Mouse (Mus musculus) hindbrain, postnatal 0 days (tissue): ENCODE results near the gene Mpnd. TPM values are rescaled to one million over a fixed set of nuclear protein-coding genes. Genes with fewer than 3 reads are reported as not detected.

Experiments
- ATAC-seq: fragments of 200-750 bp; cut with Nextera tagmentation; 2 replicates; pipeline ENCODE4 v1.8.0; 2017; ENCODE audit warnings: mild to moderate bottlenecking, moderate TSS enrichment, moderate library complexity
- DNase-seq: peaks from one replicate; pipeline ENCODE4 v3.0.0-alpha.2; 2015; ENCODE audit warnings: low spot score
- H3K27ac ChIP-seq: fragments of 300-500 bp; sonication (generic); 2 replicates; pipeline ENCODE4 v1.5.1; 2014; ENCODE audit warnings: mild to moderate bottlenecking
- H3K27me3 ChIP-seq: fragments of 300-500 bp; sonication (generic); 2 replicates; pipeline ENCODE4 v1.6.1; 2014; ENCODE audit warnings: low read length, mixed read lengths; ENCODE audit not compliant: insufficient read depth
- H3K36me3 ChIP-seq: fragments of 300-500 bp; sonication (generic); 2 replicates; pipeline ENCODE4 v1.6.1; 2014; ENCODE audit warnings: low read length, mixed read lengths; ENCODE audit not compliant: insufficient read depth
- H3K4me1 ChIP-seq: fragments of 300-500 bp; sonication (generic); 2 replicates; pipeline ENCODE4 v1.6.1; 2014; ENCODE audit warnings: antibody characterized with exemption, low read length, mixed read lengths; ENCODE audit not compliant: insufficient read depth
- H3K4me2 ChIP-seq: fragments of 300-500 bp; sonication (generic); 2 replicates; pipeline ENCODE4 v1.6.1; 2014; ENCODE audit warnings: low read depth, mild to moderate bottlenecking, low read length, moderate library complexity, mixed read lengths
- H3K4me3 ChIP-seq: fragments of 300-500 bp; sonication (generic); 2 replicates; pipeline ENCODE4 v1.5.1; 2014; ENCODE audit warnings: low read length
- H3K9ac ChIP-seq: fragments of 300-500 bp; sonication (generic); replicated peaks from 2 replicates; pipeline ENCODE4 v1.6.1; 2014; ENCODE audit warnings: mild to moderate bottlenecking, low read length, moderate library complexity, mixed read lengths
- H3K9me3 ChIP-seq: fragments of 300-500 bp; sonication (generic); 2 replicates; pipeline ENCODE4 v1.6.1; 2016; ENCODE audit warnings: low read length, mixed read lengths
- CTCF ChIP-seq: IDR thresholded peaks from 2 replicates; pipeline ENCODE4 v1.5.1; 2016; ENCODE audit warnings: antibody characterized with exemption, control low read depth, low read depth
- WGBS: fragments of 180-500 bp; shearing (Covaris S2); extraction: QIAGEN DNeasy Blood & Tissue Kit; methylation state at CpG from one replicate; pipeline ENCODE4 v1.1.7; 2014; 5-methylcytosine and 5-hydroxymethylcytosine counted together
- polyA plus RNA-seq: library from polyadenylated mRNA; unstranded; fragments of >200 nt; fragmentation: Nextera tagmentation; extraction: Ambion mirVana; gene quantifications from 2 replicates; pipeline ENCODE4 v1.2.1, GENCODE M21; 2015
- total RNA-seq: library from RNA; depleted of rRNA; stranded (reverse); fragments of >200 nt; gene quantifications from 2 replicates; pipeline ENCODE4 v1.2.3, GENCODE M21; 2014

Mpnd gene
- total and polyA plus RNA-seq, 2 experiments from 2014 or later = 107 to 186 TPM

DNA sequence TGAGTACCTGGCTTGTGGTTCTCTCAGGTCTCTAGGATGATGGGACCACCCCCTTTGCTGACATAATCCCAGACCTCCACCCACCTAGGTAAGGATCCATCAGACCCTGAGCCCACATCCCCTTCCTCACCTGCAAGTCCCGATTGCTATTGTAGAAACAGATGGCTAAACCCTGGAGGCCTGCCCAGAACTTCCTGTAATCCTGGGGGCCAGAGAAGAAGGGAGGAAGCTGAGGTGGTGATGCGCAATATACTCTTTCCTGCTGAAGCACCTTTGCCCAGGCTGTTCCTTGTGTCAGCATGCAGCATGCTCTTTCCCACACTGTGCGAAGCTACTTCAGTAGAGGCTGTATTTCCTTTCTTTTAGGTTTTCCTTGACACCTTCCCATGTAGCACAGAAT lies 2.5 kb upstream of the Mpnd start:
- Histone ChIP-seq H3K27ac (no peak overlapping the region), H3K4me3 (no peak overlapping the region), H3K4me2 (no peak overlapping the region), H3K27me3 (0 out of 2 replicates have a peak, but pooled peaks cover 5% of the 10 kb centered on the region), H3K36me3 (no peaks in the 10 kb centered on the region), H3K9ac (no peak overlapping the region), H3K9me3 (no peaks in the 10 kb centered on the region), H3K4me1 (no peaks in the 10 kb centered on the region)
- DNase-seq (no peak), ATAC-seq (no peak)
- whole genome bisulfite sequencing = 76% methylated on average over 3 of the region's 3 CpGs
- no peak for TF ChIP-seq CTCF

DNA sequence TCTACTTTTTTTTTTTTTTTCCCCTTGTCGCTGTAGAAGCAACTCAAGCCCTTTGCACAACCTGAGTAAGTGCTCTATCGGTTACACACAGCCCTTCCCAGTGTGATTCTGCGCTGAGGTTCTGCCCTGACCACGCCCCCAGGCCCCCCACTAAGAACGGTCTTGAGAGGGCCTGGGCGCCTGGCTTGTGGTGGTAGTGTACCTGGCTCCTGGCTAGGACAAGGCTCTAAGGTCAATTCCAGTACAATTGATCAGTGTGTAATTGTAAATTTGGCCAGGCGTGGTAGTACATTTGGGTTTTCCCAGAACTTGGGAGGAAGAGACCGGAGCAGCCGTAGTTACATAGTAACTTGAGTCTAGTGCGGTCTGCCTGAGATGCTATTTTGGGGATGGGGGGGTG lies 1.4 kb downstream of the Mpnd start:
- H3K27me3 ChIP-seq = no peaks in the 10 kb centered on the region
- no peak for ATAC-seq
- peaks cover 9% of the 10 kb centered on the region; the same call in 1 of the 2 replicates for H3K36me3 ChIP-seq
- no peaks in the 10 kb centered on the region for H3K9me3 ChIP-seq
- no peak for DNase-seq
- WGBS = 46% methylated on average over 10 of the region's 10 CpGs
- no peak overlapping the region for H3K9ac ChIP-seq
- TF ChIP-seq CTCF = no peak
- no peak overlapping the region for H3K4me3 ChIP-seq
- H3K4me2 ChIP-seq = no peak overlapping the region
- H3K4me1 ChIP-seq = peaks cover 14% of the 10 kb centered on the region
- H3K27ac ChIP-seq = no peak overlapping the region

DNA sequence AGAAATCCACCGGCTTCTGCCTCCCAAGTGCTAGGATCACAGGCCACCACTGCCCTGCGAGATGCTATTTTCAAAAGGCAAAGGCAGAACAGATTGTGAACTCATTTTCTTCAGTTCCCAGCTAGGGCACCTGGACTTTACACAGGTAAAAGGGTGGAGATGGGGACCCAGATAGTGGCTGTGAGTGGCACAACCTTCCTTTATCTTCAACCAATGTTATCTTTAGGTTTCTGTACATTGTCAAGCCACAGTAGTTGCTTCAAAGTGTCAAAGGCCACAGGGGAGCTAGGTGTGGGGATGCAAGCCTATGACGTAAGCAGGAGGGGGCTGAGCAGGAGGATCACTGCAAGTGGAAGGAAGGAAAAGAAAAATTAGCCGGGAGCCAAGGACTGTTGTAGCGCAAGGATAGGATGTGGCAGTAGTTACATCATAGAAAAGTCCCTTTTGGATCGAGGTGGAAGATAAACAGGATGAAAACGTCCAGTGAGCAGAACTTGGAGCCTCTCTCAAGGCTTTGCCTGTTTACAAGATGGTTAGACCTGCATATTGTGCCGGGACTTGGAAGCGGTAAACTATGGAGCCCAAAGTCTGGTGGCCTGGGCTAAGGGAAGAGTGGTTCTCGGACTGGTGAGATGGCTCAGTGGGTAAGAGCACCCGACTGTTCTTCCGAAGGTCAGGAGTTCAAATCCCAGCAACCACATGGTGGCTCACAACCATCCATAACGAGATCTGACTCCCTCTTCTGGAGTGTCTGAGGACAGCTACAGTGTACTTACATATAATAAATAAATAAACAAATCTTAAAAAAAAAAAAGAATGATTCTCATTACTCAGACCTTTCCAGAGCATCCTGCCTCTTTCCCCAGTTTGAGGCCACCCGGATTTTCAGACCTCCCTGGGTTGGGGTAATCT lies 2.2 kb downstream of the Mpnd start:
- peaks cover 10% of the 10 kb centered on the region; the same call in 1 of the 2 replicates for H3K36me3 ChIP-seq
- no peak for DNase-seq
- peak overlapping the region; percentile 81 for H3K4me3 ChIP-seq
- no peaks in the 10 kb centered on the region for H3K9me3 ChIP-seq
- WGBS = 33% methylated on average over 13 of the region's 14 CpGs
- peaks cover 14% of the 10 kb centered on the region for H3K4me1 ChIP-seq
- ATAC-seq = peak; percentile 50
- peak overlapping the region; percentile 99 for H3K4me2 ChIP-seq
- TF ChIP-seq CTCF = peak; percentile 26
- H3K27me3 ChIP-seq = no peaks in the 10 kb centered on the region
- no peak overlapping the region for H3K9ac ChIP-seq
- H3K27ac ChIP-seq = peak overlapping the region; percentile 92

DNA sequence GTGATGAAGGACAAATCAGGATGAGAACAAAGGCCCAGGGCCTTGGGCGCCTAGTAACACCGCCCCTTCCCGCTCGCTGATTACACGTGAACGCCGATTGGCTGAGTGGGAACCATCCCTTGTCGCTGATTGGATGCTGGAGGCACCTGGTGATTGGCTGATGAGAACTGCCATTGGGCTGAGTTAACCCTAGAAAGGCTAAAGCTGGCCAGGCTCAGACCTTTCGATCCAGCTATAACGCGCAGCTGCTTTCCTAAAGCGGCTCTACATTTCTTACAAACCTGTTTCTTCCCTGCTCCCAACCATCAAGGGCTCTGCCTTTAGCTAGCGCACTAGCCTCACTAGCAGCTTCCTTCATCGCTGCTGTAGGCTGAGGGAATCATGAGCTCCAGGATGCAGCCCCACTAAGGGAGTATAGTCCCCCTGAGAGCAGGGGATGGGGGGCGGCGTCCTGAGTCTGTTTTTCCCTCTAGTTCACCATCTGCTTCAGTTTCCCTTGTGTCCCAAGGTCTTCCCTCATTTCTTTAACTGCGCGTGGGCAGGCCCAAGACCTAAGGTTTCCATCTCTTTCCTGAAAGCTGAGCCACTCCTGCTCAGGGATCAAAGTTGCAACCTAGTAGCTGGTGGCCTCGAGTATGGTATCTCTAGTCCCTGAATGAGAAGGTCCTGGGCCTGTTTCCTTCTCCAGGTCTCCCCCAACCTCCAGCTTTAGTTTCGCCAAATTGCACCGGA lies 3.0 kb downstream of the Mpnd start:
- Histone ChIP-seq H3K27me3 (no peaks in the 10 kb centered on the region), H3K36me3 (peaks cover 16% of the 10 kb centered on the region; the same call in 1 of the 2 replicates), H3K4me2 (peak overlapping the region; percentile 99), H3K9ac (peak overlapping the region; percentile 79), H3K4me3 (peak overlapping the region; percentile 81), H3K9me3 (no peaks in the 10 kb centered on the region), H3K4me1 (peaks cover 14% of the 10 kb centered on the region), H3K27ac (peak overlapping the region; percentile 92)
- under 1% methylated on average over 21 of the region's 21 CpGs for WGBS
- ATAC-seq (peak; percentile 96), DNase-seq (peak; percentile 98)
- no peak for TF ChIP-seq CTCF

DNA sequence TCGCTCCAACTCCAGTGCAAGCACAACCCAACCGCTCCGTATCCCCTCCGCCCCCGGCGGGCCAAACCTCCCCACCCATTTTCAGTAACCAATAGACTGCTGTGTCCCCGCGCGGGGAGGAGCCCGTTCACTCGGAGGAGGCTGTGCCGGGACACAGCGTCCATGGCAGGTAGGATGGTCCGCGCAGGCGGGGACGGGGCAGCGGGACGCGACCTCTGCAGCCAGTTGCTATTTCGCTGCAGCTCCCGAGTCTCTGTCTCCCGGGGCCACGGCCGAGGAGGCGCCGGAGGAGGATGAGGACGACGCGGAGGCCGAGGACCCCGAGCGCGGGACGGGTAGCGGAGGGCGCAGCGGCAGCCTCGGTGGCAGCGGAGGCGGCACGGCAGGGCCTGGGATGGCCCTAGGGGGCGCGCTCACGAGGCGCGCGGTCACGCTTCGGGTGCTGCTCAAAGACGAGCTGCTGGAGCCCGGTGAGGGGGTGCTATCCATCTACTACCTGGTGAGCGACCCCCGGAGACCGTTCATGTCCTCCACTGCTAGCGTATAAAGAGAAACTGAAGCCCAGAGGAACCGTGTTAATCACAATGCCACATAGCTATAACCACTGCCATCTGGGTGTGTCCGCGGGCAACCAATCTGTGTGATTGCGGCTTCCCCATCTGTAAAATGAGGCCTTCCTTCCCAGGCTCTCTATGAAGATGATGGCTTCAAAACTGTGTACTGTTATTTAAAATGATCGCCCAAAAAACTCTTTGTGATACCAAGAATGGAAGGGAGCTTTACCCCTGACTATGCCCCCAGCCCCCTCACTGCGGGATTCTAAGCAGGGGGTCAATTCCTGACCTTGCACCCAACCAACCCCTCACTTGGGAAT lies 3.8 kb downstream of the Mpnd start:
- peak; percentile 25; the same call in 1 of the 2 replicates for TF ChIP-seq CTCF
- Histone ChIP-seq H3K9ac (peak overlapping the region; percentile 79), H3K4me3 (peak overlapping the region; percentile 81), H3K9me3 (no peaks in the 10 kb centered on the region), H3K4me2 (peak overlapping the region; percentile 99), H3K27me3 (no peaks in the 10 kb centered on the region), H3K4me1 (peaks cover 14% of the 10 kb centered on the region), H3K27ac (peak overlapping the region; percentile 92), H3K36me3 (peaks cover 16% of the 10 kb centered on the region; the same call in 1 of the 2 replicates)
- WGBS = 1% methylated on average over 56 of the region's 62 CpGs
- ATAC-seq (peak; percentile 84), DNase-seq (peak; percentile 94)

DNA sequence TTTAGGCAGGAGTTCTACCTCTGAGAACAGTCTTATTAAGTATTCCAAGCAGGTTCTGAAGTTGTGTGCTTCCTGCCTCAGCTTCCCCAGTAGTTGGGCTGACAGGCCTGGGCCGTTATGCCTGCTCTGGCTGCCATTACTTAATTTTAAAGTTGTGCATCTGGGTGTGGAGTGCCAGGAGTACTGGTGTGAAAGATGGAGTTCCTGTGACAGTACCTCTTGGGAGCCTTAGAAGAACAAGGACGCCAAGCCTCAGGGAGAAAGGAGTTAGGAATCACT lies 4.4 kb downstream of the Mpnd start:
- WGBS = 32% methylated on average over 2 of the region's 2 CpGs
- H3K36me3 ChIP-seq = peaks cover 19% of the 10 kb centered on the region; the same call in 1 of the 2 replicates
- peaks cover 14% of the 10 kb centered on the region for H3K4me1 ChIP-seq
- no peaks in the 10 kb centered on the region for H3K27me3 ChIP-seq
- H3K9me3 ChIP-seq = no peaks in the 10 kb centered on the region
- ATAC-seq (no peak), DNase-seq (no peak)
- H3K4me2 ChIP-seq = peak overlapping the region; percentile 99
- H3K27ac ChIP-seq = peak overlapping the region; percentile 92
- peak overlapping the region; percentile 81 for H3K4me3 ChIP-seq
- no peak for TF ChIP-seq CTCF
- H3K9ac ChIP-seq = peak overlapping the region; percentile 79
